Mouse (Mus musculus): ENCODE data around the gene Tnrc18.
A peak's percentile ranks its signal among the peaks of the same experiment; 100 is the strongest.

Tnrc18 gene

GRCm38 (mm10) chr5:142771034-142771433 lies 46.4 kb downstream of the Tnrc18 start:
- DNase-seq = no peak

- DNase-seq = no peak
Measured at GRCm38 (mm10) chr5:142769641-142770040, 47.8 kb downstream of the Tnrc18 start.

GRCm38 (mm10) chr5:142768352-142769267 lies 48.9 kb downstream of the Tnrc18 start:
- no peak for DNase-seq

GRCm38 (mm10) chr5:142767937-142768336 lies 49.5 kb downstream of the Tnrc18 start:
- peak; percentile 24 to 57 for DNase-seq

DNA sequence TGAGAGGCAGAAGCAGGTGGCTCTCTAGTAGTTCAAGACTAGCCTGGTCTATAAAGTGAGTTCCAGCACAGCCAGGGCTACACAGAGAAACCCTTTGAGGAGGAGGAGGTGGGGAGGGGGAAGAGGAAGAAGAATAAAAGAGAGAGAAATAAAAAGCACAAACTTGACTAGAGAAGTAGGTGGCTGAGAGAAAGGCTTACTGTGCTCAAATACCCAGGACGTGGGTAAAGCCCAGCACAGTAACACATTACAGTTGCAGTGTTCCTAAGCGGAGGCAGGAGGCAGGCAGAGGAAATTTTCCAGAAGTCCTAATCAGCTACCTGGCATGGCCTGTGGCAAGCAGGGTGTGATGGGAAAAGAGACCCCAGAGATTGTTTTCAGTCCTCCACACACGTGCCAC lies 50.8 kb downstream of the Tnrc18 start:
- DNase-seq = no peak

- DNase-seq = no peak
Measured at GRCm38 (mm10) chr5:142764889-142765288, 52.6 kb downstream of the Tnrc18 start.

GRCm38 (mm10) chr5:142764306-142764705 lies 53.2 kb downstream of the Tnrc18 start:
- no peak for DNase-seq

- no peak for DNase-seq
Measured at GRCm38 (mm10) chr5:142762082-142762807, 55.2 kb downstream of the Tnrc18 start.

GRCm38 (mm10) chr5:142761326-142761983 lies 56.0 kb downstream of the Tnrc18 start:
- no peak for DNase-seq

DNA sequence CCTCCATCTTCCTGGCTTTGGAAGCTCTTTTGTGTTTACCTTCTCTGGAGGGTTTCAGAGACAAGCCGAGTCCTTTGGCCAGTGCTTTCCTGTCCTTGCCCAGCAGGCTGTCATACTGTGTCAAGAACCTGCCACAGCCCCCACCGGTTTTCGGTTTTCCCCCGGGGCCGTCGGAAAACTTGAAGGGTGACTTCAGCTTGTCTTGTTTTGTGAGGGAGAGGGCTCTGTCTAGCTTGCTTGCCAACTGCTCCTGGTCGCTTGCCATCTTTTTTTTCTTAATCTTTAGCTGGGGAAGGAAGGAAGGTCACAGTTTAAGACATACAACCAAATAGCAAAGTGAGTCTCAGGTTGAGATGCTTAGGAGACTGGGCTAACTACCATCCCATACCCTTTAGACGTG lies 57.7 kb downstream of the Tnrc18 start:
- DNase-seq = no peak

- DNase-seq = no peak
Measured at GRCm38 (mm10) chr5:142752241-142752640, 65.2 kb downstream of the Tnrc18 start.

- DNase-seq = no peak
Measured at GRCm38 (mm10) chr5:142750173-142750572, 67.3 kb downstream of the Tnrc18 start.

GRCm38 (mm10) chr5:142747026-142747629 lies 70.3 kb downstream of the Tnrc18 start:
- DNase-seq = no peak

GRCm38 (mm10) chr5:142739941-142740340 lies 77.5 kb downstream of the Tnrc18 start:
- no peak for DNase-seq

DNA sequence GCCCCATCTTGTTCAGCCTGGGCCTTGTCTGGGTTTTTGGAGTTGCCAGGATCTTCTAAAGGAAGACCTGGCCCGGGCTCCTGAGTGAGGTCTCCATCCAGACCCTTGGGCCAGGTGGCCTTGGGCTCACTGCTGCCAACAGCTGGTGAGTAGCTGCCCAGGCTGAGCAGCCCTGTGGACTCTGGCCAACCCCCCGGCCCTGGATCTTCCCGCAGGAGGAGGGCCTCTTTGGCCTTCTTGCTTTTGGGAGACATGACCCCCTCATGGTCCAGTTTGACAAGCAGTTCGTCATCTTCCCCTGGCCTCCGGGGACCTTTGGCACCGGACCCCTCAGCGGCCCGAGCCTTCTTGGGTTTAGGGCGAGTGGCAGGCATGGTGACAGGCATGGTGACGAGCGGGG lies 85.5 kb downstream of the Tnrc18 start:
- no peak for DNase-seq

GRCm38 (mm10) chr5:142730295-142730694 lies 87.2 kb downstream of the Tnrc18 start:
- DNase-seq = no peak

DNA sequence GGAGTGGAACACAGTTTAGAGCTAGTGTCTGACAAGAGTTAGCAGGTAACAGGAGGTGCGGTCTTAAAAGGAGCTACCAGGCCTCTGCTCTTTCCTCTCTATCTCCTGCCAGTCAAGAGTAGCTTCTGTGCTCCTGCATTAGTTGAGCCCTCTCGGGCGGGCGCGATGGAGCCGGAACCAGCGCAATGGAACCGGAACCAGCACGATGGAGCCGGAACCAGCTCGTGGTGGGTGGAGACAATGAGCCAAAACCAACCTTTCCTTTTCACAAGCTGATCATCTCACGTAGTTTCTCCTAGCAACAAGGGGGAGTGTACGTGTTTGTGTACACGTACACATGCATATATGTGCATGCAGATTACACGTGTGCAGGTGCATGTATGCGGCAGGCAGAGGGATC lies 89.2 kb downstream of the Tnrc18 start:
- DNase-seq = no peak

DNA sequence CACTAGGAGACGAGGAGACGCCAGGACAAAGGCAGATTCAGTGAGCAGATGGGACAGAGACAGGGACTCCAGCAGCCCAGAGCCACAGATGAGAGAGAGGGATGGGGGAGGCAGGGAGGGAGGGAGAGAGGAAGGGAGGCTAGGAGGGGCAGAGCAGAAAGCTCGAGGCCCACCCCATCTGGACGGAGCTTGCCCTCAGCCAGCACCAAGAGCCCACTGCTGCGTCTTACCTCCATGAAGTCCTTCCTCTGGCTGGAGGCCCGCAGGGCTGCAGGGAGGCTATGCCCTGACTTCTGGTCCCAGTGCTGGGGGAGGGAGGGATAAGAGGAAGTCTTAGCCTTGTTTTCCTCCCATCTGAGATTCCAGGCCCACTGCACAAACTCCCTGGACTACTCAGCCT lies 90.7 kb downstream of the Tnrc18 start:
- no peak for DNase-seq

- DNase-seq = no peak
Measured at GRCm38 (mm10) chr5:142724265-142724664, 93.2 kb downstream of the Tnrc18 start.

- peak; percentile 28 to 60 for DNase-seq
Measured at GRCm38 (mm10) chr5:142723520-142724133, 93.8 kb downstream of the Tnrc18 start.

GRCm38 (mm10) chr5:142719897-142720296 lies 97.6 kb downstream of the Tnrc18 start:
- DNase-seq = no peak

DNA sequence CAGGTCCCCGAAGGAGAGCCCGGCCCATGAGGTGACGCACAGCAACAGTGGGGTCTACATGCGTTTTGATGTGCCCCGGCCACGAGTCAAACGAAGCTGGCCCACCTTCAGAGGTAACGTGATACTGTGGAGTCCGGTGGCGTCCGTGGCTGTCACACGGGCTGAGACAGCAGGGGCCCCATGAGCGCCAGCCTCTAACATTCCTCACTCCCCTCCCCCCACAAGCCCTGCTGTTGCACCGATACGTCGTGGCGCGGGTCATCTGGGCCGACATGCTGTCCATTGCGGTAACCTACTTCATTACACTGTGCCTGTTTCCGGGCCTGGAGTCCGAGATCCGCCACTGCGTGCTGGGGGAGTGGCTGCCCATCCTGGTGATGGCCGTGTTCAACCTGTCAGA lies 99.0 kb downstream of the Tnrc18 start:
- DNase-seq = no peak

DNA sequence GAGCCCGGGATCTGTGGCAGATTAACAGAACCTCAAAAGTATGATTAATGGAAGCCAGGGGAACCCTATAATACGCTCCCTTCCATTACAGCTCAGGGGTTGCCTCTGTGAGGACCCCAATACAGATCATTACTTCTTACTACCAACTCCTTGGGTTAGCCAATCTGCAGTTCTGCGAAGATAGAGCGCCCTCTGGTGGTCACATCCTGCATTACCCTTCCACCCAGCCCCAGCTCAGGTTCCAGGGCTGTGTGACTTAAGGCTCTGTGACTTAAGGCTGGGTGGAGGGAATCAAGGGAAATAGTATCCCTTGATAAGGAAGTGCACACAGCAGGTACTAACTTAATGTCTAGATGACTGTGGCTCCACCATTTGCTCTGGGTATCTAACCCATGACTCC lies 99.4 kb downstream of the Tnrc18 start:
- peak; percentile 41 to 82 for DNase-seq

Measured in spleen, adult 18-20 months (tissue).